10 mouse cellular contexts compared by ENCODE assay signal in genomic region chr4:125125361-125125921, GRCm38 (mm10). TPM values are rescaled to one million over a fixed set of nuclear protein-coding genes. Genes with fewer than 3 reads are reported as not detected.
A peak's percentile ranks its signal among the peaks of the same experiment; 100 is the strongest.
DNase-seq lines count a peak whose midpoint lies in the region; ATAC-seq and TF ChIP-seq lines count a peak whose summit lies in the region.
"Had no signal": no experiment of that assay in that cellular context is flagged by ENCODE, and none has a peak within 500 bp of the region (broad histone marks: within the 10 kb centered on the region; RNA-seq: fewer than 3 reads in every experiment).

No protein-coding gene starts in this region.

- TF ChIP-seq EP300 in heart, postnatal 0 days (IDR thresholded peaks at IDR 0.05; ENCODE audit: low read depth): no peak

- H3K36me3 ChIP-seq in heart, postnatal 0 days (replicated peaks; ENCODE audit: control insufficient read depth, insufficient read depth, low read length): peaks cover 6% of the 10 kb centered on the region; the same call in 1 of the 2 replicates
- no peaks in the 10 kb centered on the region for H3K36me3 ChIP-seq in stomach, embryonic 15.5 days

- TF ChIP-seq CTCF in gastrocnemius, adult 2 months (IDR thresholded peaks at IDR 0.05): no peak
- no peak for TF ChIP-seq CTCF in heart, postnatal 0 days (IDR thresholded peaks at IDR 0.05; ENCODE audit: low read depth)
- no peak for TF ChIP-seq CTCF in layer of hippocampus, adult 2 months (conservative IDR thresholded peaks at IDR 0.05)

- H3K9me3 ChIP-seq in heart, postnatal 0 days (replicated peaks; ENCODE audit: control insufficient read depth, low read length): no peaks in the 10 kb centered on the region
- H3K9me3 ChIP-seq in stomach, embryonic 15.5 days: no peaks in the 10 kb centered on the region
- H3K9me3 ChIP-seq: G1E had no signal

- intact Hi-C loops in gastrocnemius, adult 2 months (cut with DNase I): no loop called here

- no peak overlapping the region for H3K4me2 ChIP-seq in heart, postnatal 0 days (ENCODE audit: low read depth, low read length)
- H3K4me2 ChIP-seq in stomach, embryonic 15.5 days: peak overlapping the region; percentile 21

- ATAC-seq in heart, postnatal 0 days (ENCODE audit: insufficient read depth, low read depth): no peak
- 0 out of 2 replicates have a peak, but pooled peaks have one; percentile 19 for ATAC-seq in stomach, embryonic 15.5 days (ENCODE audit: insufficient read depth, low FRiP score, low read depth)
- ATAC-seq: forebrain, postnatal 0 days had no signal

- no peak overlapping the region; the same call in 1 of the 2 replicates for H3K9ac ChIP-seq in heart, postnatal 0 days (replicated peaks; ENCODE audit: low read depth, low read length)
- H3K9ac ChIP-seq in stomach, embryonic 15.5 days: no peak overlapping the region
- H3K9ac ChIP-seq: forebrain, postnatal 0 days had no signal

- DNase-seq in gastrocnemius, adult 2 months: peak; percentile 57
- DNase-seq in gastrocnemius, adult 8-10 months (ENCODE audit: low spot score in 2 of 2): no peak
- peak; percentile 23 for DNase-seq in thymus, postnatal 4 days
- no peak for DNase-seq in thymus, postnatal 10 days (ENCODE audit: low spot score in 2 of 2)
- DNase-seq in heart, postnatal 0 days (ENCODE audit: low spot score): no peak
- DNase-seq in layer of hippocampus, adult 2 months (ENCODE audit: low spot score in 2 of 2): no peak
- DNase-seq in kidney, postnatal 10 days: no peak
- DNase-seq: forebrain, postnatal 0 days had no signal

- H3K27ac ChIP-seq in gastrocnemius, adult 2 months: peak overlapping the region; percentile 99
- peak overlapping the region; percentile 34; the same call in 1 of the 2 replicates for H3K27ac ChIP-seq in heart, postnatal 0 days (ENCODE audit: low read depth)
- H3K27ac ChIP-seq in stomach, embryonic 15.5 days: peak overlapping the region; percentile 84
- no peak overlapping the region for H3K27ac ChIP-seq in layer of hippocampus, adult 2 months

- peak overlapping the region; percentile 100 for H3K4me3 ChIP-seq in gastrocnemius, adult 2 months
- H3K4me3 ChIP-seq in heart, postnatal 0 days (ENCODE audit: low read depth, low read length): no peak overlapping the region
- H3K4me3 ChIP-seq in stomach, embryonic 15.5 days (replicated peaks): 0 out of 2 replicates have a peak overlapping the region, but pooled peaks have one; percentile 3
- no peak overlapping the region for H3K4me3 ChIP-seq in layer of hippocampus, adult 2 months

- peaks cover 47% of the 10 kb centered on the region for H3K4me1 ChIP-seq in heart, postnatal 0 days (ENCODE audit: control insufficient read depth, insufficient read depth)
- peaks cover 51% of the 10 kb centered on the region for H3K4me1 ChIP-seq in stomach, embryonic 15.5 days

- 81% methylated on average over 7 of the region's 7 CpGs for WGBS in heart, postnatal 0 days
- WGBS in stomach, embryonic 15.5 days: 71% methylated on average over 7 of the region's 7 CpGs

- no peaks in the 10 kb centered on the region for H3K27me3 ChIP-seq in heart, postnatal 0 days (ENCODE audit: control insufficient read depth, insufficient read depth, low read length)
- no peaks in the 10 kb centered on the region for H3K27me3 ChIP-seq in stomach, embryonic 15.5 days (replicated peaks)

RNA-seq across cellular contexts. Expression of gene Zc3h12a, which starts 2.2 kb away (rescaled TPM):
- 1 to 10 TPM; 2.6 TPM for total RNA-seq in gastrocnemius, adult 2 months (2021)
- total RNA-seq in gastrocnemius, adult 8-10 months (2022): 1 to 10 TPM; 1.4 to 2.3 (median 2.0) TPM
- 0.57 and 1.0 TPM in 2 replicates for total RNA-seq in heart, postnatal 0 days (2014; rRNA removed; ENCODE audit: low replicate concordance)
- polyA plus RNA-seq in heart, postnatal 0 days (2015; fragmentation: Nextera tagmentation; extraction: Ambion mirVana): 0.59 and 0.65 TPM in 2 replicates
- 1.3 and 1.5 TPM in 2 replicates for polyA plus RNA-seq in stomach, embryonic 15.5 days (2015; fragmentation: Nextera tagmentation; extraction: Ambion mirVana)
- 1 to 10 TPM; 1.1 to 1.2 TPM for total RNA-seq in layer of hippocampus, adult 2 months (2021)
- total RNA-seq: forebrain, postnatal 0 days had no signal

RNA-seq across cellular contexts. Expression of gene Meaf6, which starts 40.5 kb away (rescaled TPM):
- total RNA-seq in gastrocnemius, adult 2 months (2021): 10 to 100 TPM; 12.0 to 13.5 TPM
- total RNA-seq in gastrocnemius, adult 8-10 months (2022): 10 to 100 TPM in 1 of 4 experiments, 1 to 10 TPM in 3; 7.9 to 12.3 (median 8.2) TPM
- total RNA-seq in heart, postnatal 0 days (2014; rRNA removed; ENCODE audit: low replicate concordance): 11.0 and 28.9 TPM in 2 replicates
- polyA plus RNA-seq in heart, postnatal 0 days (2015; fragmentation: Nextera tagmentation; extraction: Ambion mirVana): 28.9 and 33.2 TPM in 2 replicates
- polyA plus RNA-seq in stomach, embryonic 15.5 days (2015; fragmentation: Nextera tagmentation; extraction: Ambion mirVana): 45.9 and 52.1 TPM in 2 replicates
- 100 to 1,000 TPM; 111 to 116 TPM for total RNA-seq in layer of hippocampus, adult 2 months (2021)

RNA-seq across cellular contexts. Expression of gene Snip1, which starts 59.0 kb away (rescaled TPM):
- total RNA-seq in gastrocnemius, adult 2 months (2021): 1 to 10 TPM; 4.5 to 6.1 TPM
- 1 to 10 TPM; 3.9 to 5.6 (median 4.8) TPM for total RNA-seq in gastrocnemius, adult 8-10 months (2022)
- total RNA-seq in heart, postnatal 0 days (2014; rRNA removed; ENCODE audit: low replicate concordance): 15.9 and 29.2 TPM in 2 replicates
- 9.9 and 10.5 TPM in 2 replicates for polyA plus RNA-seq in heart, postnatal 0 days (2015; fragmentation: Nextera tagmentation; extraction: Ambion mirVana)
- 26.3 and 27.5 TPM in 2 replicates for polyA plus RNA-seq in stomach, embryonic 15.5 days (2015; fragmentation: Nextera tagmentation; extraction: Ambion mirVana)
- 10 to 100 TPM; 14.6 to 16.3 TPM for total RNA-seq in layer of hippocampus, adult 2 months (2021)

RNA-seq across cellular contexts. Expression of gene Dnali1, which starts 59.9 kb away (rescaled TPM):
- not detected for total RNA-seq in gastrocnemius, adult 2 months (2021)
- total RNA-seq in gastrocnemius, adult 8-10 months (2022): not detected
- not detected in 2 replicates for total RNA-seq in heart, postnatal 0 days (2014; rRNA removed; ENCODE audit: low replicate concordance)
- polyA plus RNA-seq in heart, postnatal 0 days (2015; fragmentation: Nextera tagmentation; extraction: Ambion mirVana): 0.27 TPM in 1 of 2 replicates, not detected in the other
- 0.08 and 0.22 TPM in 2 replicates for polyA plus RNA-seq in stomach, embryonic 15.5 days (2015; fragmentation: Nextera tagmentation; extraction: Ambion mirVana)
- total RNA-seq in layer of hippocampus, adult 2 months (2021): under 1 TPM; 0.64 to 1.00 TPM

Comparison
In these comparisons a context has a peak if more than half of its experiments do, and no peak if none do; other contexts are left out.
1. DNase-seq: peak in gastrocnemius, adult 2 months (single experiment) and thymus, postnatal 4 days (single experiment); none in gastrocnemius, adult 8-10 months (0 of 2), thymus, postnatal 10 days (0 of 2), heart, postnatal 0 days (single experiment), layer of hippocampus, adult 2 months (0 of 2) and kidney, postnatal 10 days (single experiment).
2. H3K4me3 ChIP-seq: peak in gastrocnemius, adult 2 months (single experiment) and stomach, embryonic 15.5 days (single experiment); none in heart, postnatal 0 days (single experiment) and layer of hippocampus, adult 2 months (single experiment).